Mouse (Mus musculus) stomach, embryonic 14.5 days (tissue): Measurements from ENCODE around the gene Olfr1120. TPM values are rescaled to one million over a fixed set of nuclear protein-coding genes. Genes with fewer than 3 reads are reported as not detected.

ENCODE experiments used
- polyA plus RNA-seq: library from polyadenylated mRNA; unstranded; fragments of >200 nt; fragmentation: Nextera tagmentation; extraction: Ambion mirVana; gene quantifications from 2 replicates; pipeline ENCODE4 v1.2.1, GENCODE M21; 2014

Olfr1120 gene
- polyA plus RNA-seq, 1 experiment from 2014 or later = not detected

Other genes starting within 250 kb of the Olfr1120 start
- gene Olfr259, start 240.2 kb upstream of the Olfr1120 start, polyA plus RNA-seq = not detected in 2 replicates
- gene Olfr1110, start 214.5 kb upstream of the Olfr1120 start, polyA plus RNA-seq = not detected in 2 replicates
- gene Olfr1111, start 202.2 kb upstream of the Olfr1120 start, polyA plus RNA-seq = not detected in 2 replicates
- not detected in 2 replicates for gene Olfr1112, start 167.0 kb upstream of the Olfr1120 start, polyA plus RNA-seq
- not detected in 2 replicates for gene Olfr1113, start 145.8 kb upstream of the Olfr1120 start, polyA plus RNA-seq
- gene Olfr1115, start 106.8 kb upstream of the Olfr1120 start, polyA plus RNA-seq = not detected in 2 replicates
- gene Olfr1116, start 87.3 kb upstream of the Olfr1120 start, polyA plus RNA-seq = not detected in 2 replicates
- gene Olfr1118, start 47.2 kb upstream of the Olfr1120 start, polyA plus RNA-seq = not detected in 2 replicates
- not detected in 2 replicates for gene Olfr1121, start 15.1 kb downstream of the Olfr1120 start, polyA plus RNA-seq
- gene Olfr1122, start 31.0 kb downstream of the Olfr1120 start, polyA plus RNA-seq = not detected in 2 replicates
- not detected in 2 replicates for gene Olfr1123, start 61.8 kb downstream of the Olfr1120 start, polyA plus RNA-seq
- gene Olfr1124, start 75.5 kb downstream of the Olfr1120 start, polyA plus RNA-seq = not detected in 2 replicates
- not detected in 2 replicates for gene Olfr1126, start 99.1 kb downstream of the Olfr1120 start, polyA plus RNA-seq
- gene Pramel7, start 142.3 kb downstream of the Olfr1120 start, polyA plus RNA-seq = not detected in 2 replicates
- gene Pramel6, start 151.8 kb downstream of the Olfr1120 start, polyA plus RNA-seq = not detected in 2 replicates
- gene Olfr153, start 177.0 kb downstream of the Olfr1120 start, polyA plus RNA-seq = not detected in 2 replicates
- gene Olfr1128, start 190.7 kb downstream of the Olfr1120 start, polyA plus RNA-seq = not detected in 2 replicates
- gene Olfr1129, start 219.1 kb downstream of the Olfr1120 start, polyA plus RNA-seq = not detected in 2 replicates